Mouse (Mus musculus): ENCODE measurements at regions not wholly inside any gene's neighbourhood (a gene's known extent, or its start where the extent isn't known, plus 50 kb on each side); places are given as distances from the start of the nearest gene placed in this dataset.

- intact Hi-C loops (cut with DNase I): loop anchor here (10.0 kb wide), 1 partner anchor 553 kb away; no protein-coding TSS in a partner anchor
- no peak for DNase-seq (ENCODE audit: low spot score in 2 of 2)
These were observed 843.6 kb downstream of the Lrrtm4 start for GRCm38 (mm10) chr6:80862256-80862655.

- intact Hi-C loops (cut with DNase I): loop anchor here (10.0 kb wide), 1 partner anchor 552 kb away; no protein-coding TSS in a partner anchor
- no peak for DNase-seq (ENCODE audit: low spot score in 2 of 2)
These were observed 844.1 kb downstream of the Lrrtm4 start for GRCm38 (mm10) chr6:80862741-80863140.

- DNase-seq (ENCODE audit: low spot score in 2 of 2): no peak
- intact Hi-C loops (cut with DNase I): loop anchor here (10.0 kb wide), 1 partner anchor 549 kb away; no protein-coding TSS in a partner anchor
These were observed 847.3 kb downstream of the Lrrtm4 start for GRCm38 (mm10) chr6:80865809-80866603.

GRCm38 (mm10) chr6:80885363-80885762 is 866.7 kb downstream of the Lrrtm4 start:
- intact Hi-C loops (cut with DNase I): no loop called here
- no peak for DNase-seq (ENCODE audit: low spot score in 2 of 2)

- intact Hi-C loops (cut with DNase I): no loop called here
- DNase-seq (ENCODE audit: low spot score in 2 of 2): no peak
These were observed 886.5 kb downstream of the Lrrtm4 start for GRCm38 (mm10) chr6:80905220-80905619.

GRCm38 (mm10) chr6:80929799-80930198 is 911.1 kb downstream of the Lrrtm4 start:
- intact Hi-C loops (cut with DNase I): no loop called here
- DNase-seq (ENCODE audit: low spot score in 2 of 2): no peak

- no peak for DNase-seq (ENCODE audit: low spot score in 2 of 2)
- intact Hi-C loops (cut with DNase I): no loop called here
These were observed 948.3 kb upstream of the Gcfc2 start for GRCm38 (mm10) chr6:80975162-80975561.

- DNase-seq (ENCODE audit: low spot score in 2 of 2): no peak
- intact Hi-C loops (cut with DNase I): no loop called here
These were observed 930.0 kb upstream of the Gcfc2 start for GRCm38 (mm10) chr6:80993511-80993910.

GRCm38 (mm10) chr6:81024531-81024930 is 898.9 kb upstream of the Gcfc2 start:
- intact Hi-C loops (cut with DNase I): no loop called here
- no peak for DNase-seq (ENCODE audit: low spot score in 2 of 2)

Measured in left cerebral cortex, postnatal 36 days (tissue).